Mouse (Mus musculus) limb, embryonic 15.5 days (tissue): ENCODE measurements at regions not wholly inside any gene's neighbourhood (a gene's known extent, or its start where the extent isn't known, plus 50 kb on each side); places are given as distances from the start of the nearest gene placed in this dataset.

Experiments used
- ATAC-seq: fragments of 200-750 bp; cut with Nextera tagmentation; 2 replicates; pipeline ENCODE4 v1.8.0; 2017; ENCODE audit warnings: low read depth, moderate TSS enrichment; ENCODE audit not compliant: insufficient number of reproducible peaks, low FRiP score, low TSS enrichment
- H3K27ac ChIP-seq: fragments of 300-500 bp; sonication (generic); 2 replicates; pipeline ENCODE4 v1.5.1; 2015; ENCODE audit warnings: moderate library complexity, mild to moderate bottlenecking, inconsistent platforms
- H3K27me3 ChIP-seq: fragments of 300-500 bp; sonication (generic); 2 replicates; pipeline ENCODE4 v1.6.1; 2015; ENCODE audit warnings: inconsistent platforms
- H3K36me3 ChIP-seq: fragments of 300-500 bp; sonication (generic); 2 replicates; pipeline ENCODE4 v1.6.1; 2015; ENCODE audit warnings: inconsistent platforms
- H3K4me1 ChIP-seq: fragments of 300-500 bp; sonication (generic); 2 replicates; pipeline ENCODE4 v1.6.1; 2015; ENCODE audit warnings: inconsistent platforms
- H3K4me2 ChIP-seq: fragments of 300-500 bp; sonication (generic); 2 replicates; pipeline ENCODE4 v1.6.1; 2015; ENCODE audit warnings: mild to moderate bottlenecking, inconsistent platforms
- H3K4me3 ChIP-seq: fragments of 300-500 bp; sonication (generic); 2 replicates; pipeline ENCODE4 v1.5.1; 2015; ENCODE audit warnings: mild to moderate bottlenecking, inconsistent platforms
- H3K9ac ChIP-seq: fragments of 300-500 bp; sonication (generic); 2 replicates; pipeline ENCODE4 v1.6.1; 2015; ENCODE audit warnings: inconsistent platforms
- H3K9me3 ChIP-seq: fragments of 300-500 bp; sonication (generic); 2 replicates; pipeline ENCODE4 v1.6.1; 2016; ENCODE audit warnings: inconsistent platforms
- WGBS: fragments of 180-500 bp; shearing (Covaris S2); methylation state at CpG from one replicate; pipeline ENCODE4 v1.1.7; 2015; 5-methylcytosine and 5-hydroxymethylcytosine counted together

- WGBS, result 59% methylated on average over 6 of the region's 6 CpGs
- no peaks in the 10 kb centered on the region for H3K36me3 ChIP-seq
- H3K27ac ChIP-seq, result no peak overlapping the region
- H3K27me3 ChIP-seq, result no peaks in the 10 kb centered on the region
- H3K4me1 ChIP-seq, result no peaks in the 10 kb centered on the region
- ATAC-seq, result no peak
- H3K4me3 ChIP-seq, result no peak overlapping the region
- H3K4me2 ChIP-seq, result no peak overlapping the region
- H3K9ac ChIP-seq, result no peak overlapping the region
- H3K9me3 ChIP-seq, result no peaks in the 10 kb centered on the region
Observed at GRCm38 (mm10) chr12:68997259-68997658, 161.7 kb downstream of the Rps29 start.

- H3K4me2 ChIP-seq, result no peak overlapping the region
- no peaks in the 10 kb centered on the region for H3K27me3 ChIP-seq
- 56% methylated on average over 12 of the region's 12 CpGs for WGBS
- H3K27ac ChIP-seq, result no peak overlapping the region
- H3K9ac ChIP-seq, result no peak overlapping the region
- no peaks in the 10 kb centered on the region for H3K4me1 ChIP-seq
- no peaks in the 10 kb centered on the region for H3K36me3 ChIP-seq
- ATAC-seq, result no peak
- H3K9me3 ChIP-seq, result no peaks in the 10 kb centered on the region
- no peak overlapping the region for H3K4me3 ChIP-seq
Observed at GRCm38 (mm10) chr12:68996740-68997139, 162.2 kb downstream of the Rps29 start.

- Histone ChIP-seq H3K36me3 (no peaks in the 10 kb centered on the region), H3K4me2 (no peak overlapping the region), H3K27me3 (no peaks in the 10 kb centered on the region), H3K27ac (no peak overlapping the region), H3K9ac (no peak overlapping the region), H3K4me1 (no peaks in the 10 kb centered on the region), H3K4me3 (no peak overlapping the region), H3K9me3 (no peaks in the 10 kb centered on the region)
- ATAC-seq, result no peak
- 87% methylated on average over 4 of the region's 4 CpGs for WGBS
Observed at GRCm38 (mm10) chr12:68980640-68981039, 178.3 kb downstream of the Rps29 start.

GRCm38 (mm10) chr12:68980173-68980572, 178.8 kb downstream of the Rps29 start:
- Histone ChIP-seq H3K27me3 (no peaks in the 10 kb centered on the region), H3K4me2 (no peak overlapping the region), H3K9me3 (no peaks in the 10 kb centered on the region), H3K4me3 (no peak overlapping the region), H3K9ac (no peak overlapping the region), H3K36me3 (no peaks in the 10 kb centered on the region), H3K4me1 (no peaks in the 10 kb centered on the region), H3K27ac (no peak overlapping the region)
- WGBS, result 58% methylated on average over 4 of the region's 4 CpGs
- ATAC-seq, result no peak

- ATAC-seq, result no peak
- H3K27me3 ChIP-seq, result no peaks in the 10 kb centered on the region
- no peak overlapping the region for H3K4me3 ChIP-seq
- H3K36me3 ChIP-seq, result no peaks in the 10 kb centered on the region
- no peak overlapping the region for H3K27ac ChIP-seq
- 90% methylated on average over 3 of the region's 3 CpGs for WGBS
- no peak overlapping the region for H3K9ac ChIP-seq
- no peaks in the 10 kb centered on the region for H3K9me3 ChIP-seq
- no peaks in the 10 kb centered on the region for H3K4me1 ChIP-seq
- no peak overlapping the region for H3K4me2 ChIP-seq
Observed at GRCm38 (mm10) chr12:68979232-68979631, 179.8 kb downstream of the Rps29 start.

GRCm38 (mm10) chr12:68977276-68977675, 181.7 kb downstream of the Rps29 start:
- 41% methylated on average over 4 of the region's 4 CpGs for WGBS
- no peaks in the 10 kb centered on the region for H3K36me3 ChIP-seq
- ATAC-seq, result no peak

GRCm38 (mm10) chr12:68947240-68947639, 211.7 kb downstream of the Rps29 start:
- H3K4me2 ChIP-seq, result no peak overlapping the region
- H3K9ac ChIP-seq, result no peak overlapping the region
- H3K4me1 ChIP-seq, result no peaks in the 10 kb centered on the region
- no peaks in the 10 kb centered on the region for H3K9me3 ChIP-seq
- no peak overlapping the region for H3K4me3 ChIP-seq
- H3K36me3 ChIP-seq, result no peaks in the 10 kb centered on the region
- H3K27ac ChIP-seq, result no peak overlapping the region
- 66% methylated on average over 2 of the region's 2 CpGs for WGBS
- no peaks in the 10 kb centered on the region for H3K27me3 ChIP-seq
- ATAC-seq, result no peak

More at GRCm38 (mm10) chr12:68977276-68977675, 181.7 kb downstream of the Rps29 start:
- Histone ChIP-seq H3K9me3 (no peaks in the 10 kb centered on the region), H3K4me2 (no peak overlapping the region), H3K4me3 (no peak overlapping the region), H3K27ac (no peak overlapping the region), H3K9ac (no peak overlapping the region), H3K4me1 (no peaks in the 10 kb centered on the region), H3K27me3 (no peaks in the 10 kb centered on the region)

- 37% methylated on average over 6 of the region's 6 CpGs for WGBS
- Histone ChIP-seq H3K9ac (no peak overlapping the region), H3K4me3 (no peak overlapping the region), H3K9me3 (no peaks in the 10 kb centered on the region), H3K27ac (no peak overlapping the region), H3K4me2 (no peak overlapping the region), H3K27me3 (no peaks in the 10 kb centered on the region), H3K36me3 (no peaks in the 10 kb centered on the region), H3K4me1 (no peaks in the 10 kb centered on the region)
- no peak for ATAC-seq
Observed at GRCm38 (mm10) chr12:68910590-68910989, 248.4 kb downstream of the Rps29 start.

- no peak for ATAC-seq
- Histone ChIP-seq H3K9ac (no peak overlapping the region), H3K27me3 (no peaks in the 10 kb centered on the region), H3K4me1 (no peaks in the 10 kb centered on the region), H3K4me2 (no peak overlapping the region), H3K4me3 (no peak overlapping the region), H3K27ac (no peak overlapping the region), H3K36me3 (no peaks in the 10 kb centered on the region), H3K9me3 (no peaks in the 10 kb centered on the region)
- 93% methylated on average over 1 of the region's 1 CpGs for WGBS
Observed at GRCm38 (mm10) chr12:68904770-68905169, 254.2 kb downstream of the Rps29 start.

GRCm38 (mm10) chr12:68889141-68889540, 269.8 kb downstream of the Rps29 start:
- no peak overlapping the region for H3K27ac ChIP-seq
- H3K4me3 ChIP-seq, result no peak overlapping the region
- no peak overlapping the region for H3K4me2 ChIP-seq
- no peaks in the 10 kb centered on the region for H3K4me1 ChIP-seq
- H3K9me3 ChIP-seq, result no peaks in the 10 kb centered on the region
- ATAC-seq, result no peak
- H3K27me3 ChIP-seq, result no peaks in the 10 kb centered on the region
- no peak overlapping the region for H3K9ac ChIP-seq
- H3K36me3 ChIP-seq, result no peaks in the 10 kb centered on the region
- 32% methylated on average over 3 of the region's 3 CpGs for WGBS

GRCm38 (mm10) chr12:68882503-68882902, 276.5 kb downstream of the Rps29 start:
- 69% methylated on average over 6 of the region's 6 CpGs for WGBS
- Histone ChIP-seq H3K9ac (no peak overlapping the region), H3K4me1 (no peaks in the 10 kb centered on the region), H3K9me3 (no peaks in the 10 kb centered on the region), H3K27me3 (no peaks in the 10 kb centered on the region), H3K27ac (no peak overlapping the region), H3K4me2 (no peak overlapping the region), H3K36me3 (no peaks in the 10 kb centered on the region), H3K4me3 (no peak overlapping the region)
- no peak for ATAC-seq

- Histone ChIP-seq H3K4me1 (no peaks in the 10 kb centered on the region), H3K27ac (no peak overlapping the region), H3K4me3 (no peak overlapping the region), H3K9ac (no peak overlapping the region), H3K9me3 (no peaks in the 10 kb centered on the region), H3K36me3 (no peaks in the 10 kb centered on the region), H3K4me2 (no peak overlapping the region), H3K27me3 (no peaks in the 10 kb centered on the region)
- no peak for ATAC-seq
Observed at GRCm38 (mm10) chr12:68879425-68879824, 279.6 kb downstream of the Rps29 start.

- H3K4me1 ChIP-seq, result no peaks in the 10 kb centered on the region
- 90% methylated on average over 4 of the region's 4 CpGs for WGBS
- no peaks in the 10 kb centered on the region for H3K36me3 ChIP-seq
- H3K4me3 ChIP-seq, result no peak overlapping the region
- H3K27me3 ChIP-seq, result no peaks in the 10 kb centered on the region
- no peak overlapping the region for H3K9ac ChIP-seq
- ATAC-seq, result no peak
- no peak overlapping the region for H3K4me2 ChIP-seq
- H3K27ac ChIP-seq, result no peak overlapping the region
- no peaks in the 10 kb centered on the region for H3K9me3 ChIP-seq
Observed at GRCm38 (mm10) chr12:68871259-68871658, 287.7 kb downstream of the Rps29 start.
